Mouse (Mus musculus) telencephalon, adult 2 months (tissue): ENCODE data around the gene Mrpl38.
A peak's percentile ranks its signal among the peaks of the same experiment; 100 is the strongest.

Experiments
- DNase-seq: peaks from one replicate; pipeline ENCODE4 v3.0.0-alpha.2; 2011; ENCODE audit warnings: low read depth, low spot score

Mrpl38 gene

DNA sequence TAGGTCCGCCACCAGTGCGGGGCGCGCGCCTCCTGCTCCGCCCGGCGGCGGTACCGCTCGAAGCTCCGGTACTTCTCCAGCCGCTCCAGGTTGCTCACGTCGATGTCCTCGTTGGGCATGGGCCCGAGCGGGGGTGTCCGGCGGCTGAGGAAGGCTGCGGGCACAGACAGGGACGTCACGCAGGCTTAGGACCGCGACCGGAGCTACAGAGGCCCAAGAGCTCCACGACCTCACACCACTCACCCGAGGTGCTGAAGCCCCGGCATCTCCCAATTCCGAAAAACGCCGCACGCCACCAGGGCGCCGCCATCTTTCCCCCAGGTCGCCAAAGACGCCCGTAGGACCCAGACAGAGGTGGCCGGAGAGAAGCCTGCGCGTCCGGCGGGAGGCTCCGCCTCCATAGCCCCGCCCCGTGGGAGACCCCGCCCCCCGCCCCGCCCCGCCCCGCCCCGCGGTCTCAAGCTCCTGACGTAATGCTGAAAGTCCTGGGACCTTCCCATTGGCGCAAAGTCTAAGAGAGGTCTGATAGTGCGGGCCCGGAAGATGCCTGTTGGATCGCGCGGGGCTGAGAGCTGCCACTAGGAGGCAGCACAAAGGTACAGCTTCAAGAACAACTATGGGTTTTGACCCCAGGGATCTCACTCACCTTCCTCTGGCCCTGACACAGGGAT lies at the start of gene Mrpl38:
Mrpl38 (minus strand) TSS at position 401 of the 671 bp plus-strand sequence.
- peak; percentile 87 for DNase-seq

DNA sequence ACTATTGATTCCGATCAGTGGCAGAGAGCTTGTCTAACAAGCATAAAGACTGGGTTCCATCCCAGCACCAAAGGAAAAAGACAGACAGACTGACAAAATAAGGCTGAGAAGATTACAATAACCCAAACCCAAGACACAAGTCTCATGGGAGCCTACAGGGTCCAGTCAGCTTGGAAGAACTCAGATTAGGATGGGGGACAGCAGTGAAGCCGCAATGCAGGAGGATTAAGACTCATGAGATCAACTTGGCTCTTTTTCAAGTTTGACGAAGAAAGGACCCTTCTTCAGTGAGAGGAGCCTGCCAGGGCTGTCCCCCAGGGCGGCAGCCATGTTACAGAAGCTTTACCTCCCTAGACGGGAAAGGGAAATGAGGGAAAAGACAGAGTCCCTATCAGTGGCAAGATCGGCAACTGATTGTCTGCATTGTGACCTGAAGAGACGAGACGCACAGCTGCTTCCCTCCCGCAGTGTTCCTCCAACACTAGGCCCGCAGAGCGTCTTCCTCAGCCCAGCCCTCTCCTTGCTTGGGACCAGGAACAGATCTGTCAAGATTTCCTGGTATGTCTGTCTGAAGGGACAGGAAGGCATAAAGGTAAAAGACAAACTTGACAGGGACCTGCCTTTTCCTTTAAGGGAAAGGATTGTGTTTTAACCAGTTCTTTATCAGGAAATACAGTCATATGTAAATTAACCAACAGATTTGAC lies 48.7 kb upstream of the Mrpl38 start:
- no peak for DNase-seq

DNA sequence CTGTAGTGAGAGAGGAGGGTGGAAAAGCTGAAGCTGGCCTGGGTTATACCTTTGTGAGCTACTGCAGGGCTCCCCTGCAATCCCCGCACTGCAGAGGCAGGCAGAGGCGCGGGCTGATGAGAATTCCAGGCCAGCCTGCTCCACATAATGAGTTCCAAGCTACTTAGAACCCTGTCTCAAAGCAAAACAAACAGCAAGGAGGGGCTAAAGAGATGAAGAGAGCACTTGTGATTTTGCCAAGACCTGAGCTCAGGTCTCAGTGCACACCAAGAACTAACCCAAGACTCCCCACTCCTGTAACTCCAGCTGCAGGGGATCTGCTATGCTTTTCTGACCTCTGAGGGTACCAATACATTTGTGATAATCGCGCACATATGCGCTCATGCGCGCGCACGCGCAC lies 47.7 kb upstream of the Mrpl38 start:
- no peak for DNase-seq

DNA sequence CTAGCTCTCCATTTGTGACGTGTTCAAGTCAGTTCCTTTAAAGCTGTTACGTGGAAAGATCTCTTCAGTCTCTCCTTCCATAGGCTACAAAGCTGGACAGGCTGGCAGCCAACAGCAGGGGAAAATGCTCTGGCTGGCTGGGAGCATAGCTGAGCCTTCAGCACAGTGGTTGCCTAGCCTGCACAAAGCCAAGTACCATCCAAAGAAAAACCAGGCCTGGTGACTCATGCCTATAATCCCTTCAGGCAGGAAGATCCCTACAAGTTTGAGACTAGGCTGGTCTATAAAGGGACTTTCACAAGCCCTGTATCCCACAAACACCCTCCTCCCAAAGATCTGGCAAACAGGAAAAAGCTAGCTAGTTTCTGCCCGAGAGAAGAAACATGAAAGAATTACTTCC lies 47.2 kb upstream of the Mrpl38 start:
- DNase-seq: peak; percentile 61

DNA sequence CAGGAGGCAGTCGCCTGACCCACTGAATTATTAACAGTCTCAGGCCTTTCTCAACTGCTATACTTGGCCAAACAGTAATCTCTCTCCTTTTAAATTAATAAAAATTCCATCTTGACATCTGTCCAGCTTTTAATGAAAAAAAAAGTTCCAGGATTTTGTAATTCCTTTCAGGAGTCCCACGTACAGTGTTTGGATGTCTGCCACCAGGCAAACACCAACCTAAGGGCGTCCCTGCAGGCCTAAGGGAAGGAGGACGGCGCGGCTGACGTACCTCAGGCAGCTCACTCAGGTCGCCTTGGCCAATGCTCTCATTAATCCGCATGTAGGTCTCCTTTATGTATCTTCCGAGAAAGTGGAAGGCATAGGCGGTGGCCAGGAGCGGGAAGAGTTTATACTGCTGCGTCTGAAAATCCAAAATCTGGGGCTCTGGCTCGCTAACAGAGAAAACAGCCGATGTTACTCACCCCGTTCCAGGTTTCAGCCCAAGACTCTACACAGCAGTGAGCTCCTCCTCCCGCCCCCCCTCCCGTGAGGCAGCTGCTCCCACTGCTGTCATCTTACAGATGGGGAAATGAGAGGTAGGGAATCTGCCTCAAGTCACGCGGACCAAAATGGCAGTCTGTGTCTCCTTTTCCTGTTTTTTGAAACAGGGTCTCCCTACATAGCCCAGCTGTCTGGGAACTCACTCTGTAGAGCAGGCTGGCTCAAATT lies 39.9 kb upstream of the Mrpl38 start:
- no peak for DNase-seq

DNA sequence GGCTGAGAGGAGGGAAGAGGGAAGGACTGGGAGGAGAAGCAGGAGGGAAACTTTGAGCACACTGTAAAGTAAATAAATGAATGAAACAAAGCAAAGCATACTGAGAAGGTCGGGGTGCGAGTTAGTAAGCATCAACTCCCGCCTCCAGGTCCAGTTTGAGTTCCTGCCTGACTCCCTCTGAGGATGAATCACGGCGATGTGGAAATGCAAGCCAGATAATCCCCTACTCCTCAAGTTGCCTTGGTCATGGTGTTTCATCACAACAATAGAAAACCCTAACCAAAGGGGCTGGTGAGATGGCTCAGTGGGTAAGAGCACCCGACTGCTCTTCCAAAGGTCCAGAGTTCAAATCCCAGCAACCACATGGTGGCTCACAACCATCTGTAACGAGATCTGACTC lies 37.3 kb upstream of the Mrpl38 start:
- DNase-seq: no peak

DNA sequence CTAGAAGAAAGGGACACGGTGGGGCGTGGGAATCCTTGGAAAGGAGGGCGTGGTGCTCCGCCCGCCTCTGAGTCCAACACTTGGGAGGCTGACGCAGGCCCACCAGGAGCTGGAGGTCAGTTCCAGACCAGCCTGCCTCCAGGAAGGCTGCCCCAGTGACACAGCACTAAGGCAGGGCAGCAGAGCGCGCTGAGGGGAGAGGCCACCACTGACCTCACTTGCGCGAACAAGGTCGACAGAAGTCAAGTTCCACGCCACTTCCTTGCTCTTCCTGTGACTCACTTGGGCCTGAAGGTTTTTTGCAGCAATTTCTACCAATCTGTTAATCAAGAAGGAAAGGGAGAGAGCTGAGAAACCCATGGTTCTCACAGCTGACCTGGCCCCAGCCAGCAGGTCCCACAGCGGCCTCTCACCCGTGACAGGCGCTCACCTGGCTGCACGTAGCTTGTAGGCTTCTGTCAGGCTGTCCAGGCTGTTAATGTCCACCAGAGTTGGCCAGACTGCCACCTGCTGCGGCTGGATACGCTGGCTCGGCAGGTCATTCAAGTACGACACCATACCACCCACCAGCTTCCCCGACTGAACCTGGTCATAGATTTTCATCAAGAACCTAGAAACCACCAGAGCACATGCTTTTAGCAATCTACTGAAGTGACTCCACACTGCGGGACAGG lies 36.2 kb upstream of the Mrpl38 start:
- no peak for DNase-seq

DNA sequence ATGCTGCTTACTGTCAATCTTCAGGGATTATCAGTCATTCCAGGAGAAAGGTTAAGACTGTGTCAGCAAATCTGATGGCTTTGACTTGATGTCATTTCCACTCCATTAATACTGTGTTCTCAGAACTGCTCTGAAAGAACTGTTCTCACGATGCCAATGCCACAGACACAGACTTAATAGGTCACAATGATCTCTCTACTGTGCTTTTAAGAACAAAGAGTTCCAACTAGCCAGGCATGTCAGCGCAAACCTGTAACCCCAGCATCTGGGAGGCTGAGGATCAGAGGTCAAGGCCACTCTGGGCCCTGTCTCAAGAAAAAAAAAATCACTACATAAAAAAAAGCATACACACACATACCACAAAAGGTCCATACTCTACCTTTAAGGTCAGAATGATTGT lies 33.3 kb upstream of the Mrpl38 start:
- DNase-seq: no peak

DNA sequence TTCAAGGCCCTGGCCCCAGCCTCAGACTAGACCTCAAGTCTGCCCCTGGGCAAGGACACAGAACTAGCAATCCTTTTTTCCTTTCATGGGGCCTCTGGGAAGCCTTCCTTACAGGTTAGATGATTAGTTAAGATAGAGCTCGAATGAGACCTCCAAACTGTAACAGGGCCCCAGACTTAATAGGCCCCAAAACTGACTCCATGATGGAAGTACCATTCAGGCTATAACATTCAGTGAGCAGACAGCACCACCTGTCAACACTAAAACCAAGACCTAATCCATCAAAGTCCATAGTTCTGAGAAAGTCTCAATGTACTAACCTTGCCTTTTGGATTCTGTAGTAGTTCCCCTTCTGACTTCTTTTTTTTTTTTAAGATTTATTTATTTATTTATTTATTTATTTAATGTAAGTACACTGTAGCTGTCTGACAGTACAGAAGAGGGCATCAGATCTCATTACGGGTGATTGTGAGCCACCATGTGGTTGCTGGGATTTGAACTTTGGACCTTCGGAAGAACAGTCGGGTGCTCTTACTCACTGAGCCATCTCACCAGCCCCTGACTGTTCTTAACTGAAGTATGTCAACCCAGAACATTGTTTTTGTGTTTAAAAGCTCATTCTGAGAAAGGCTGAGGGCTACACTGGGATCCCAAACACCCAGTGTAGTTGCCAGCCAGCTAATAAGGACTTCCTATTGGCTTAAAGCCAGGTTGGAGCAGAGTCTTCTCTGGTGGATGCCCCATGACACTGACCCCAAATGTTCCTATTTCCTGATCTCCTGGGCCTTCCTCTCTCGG lies 31.5 kb upstream of the Mrpl38 start:
- no peak for DNase-seq

DNA sequence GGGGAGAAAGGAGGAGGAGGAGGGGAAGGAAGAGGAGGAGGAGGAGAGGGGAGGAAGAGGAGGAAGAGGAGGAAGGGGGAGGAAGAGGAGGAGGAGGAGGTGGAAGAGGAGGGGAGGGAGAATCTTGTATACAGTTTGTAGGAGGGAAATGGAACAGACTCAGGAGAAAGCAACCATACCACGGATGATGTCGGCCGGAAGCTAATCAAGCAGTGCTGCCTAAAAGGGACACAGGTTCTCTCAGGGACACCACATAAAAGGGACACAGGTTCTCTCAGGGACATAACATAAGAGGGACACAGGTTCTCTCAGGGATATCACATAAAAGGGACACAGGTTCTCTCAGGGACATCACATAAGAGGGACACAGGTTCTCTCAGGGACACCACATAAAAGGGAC lies 30.5 kb upstream of the Mrpl38 start:
- DNase-seq: no peak

DNA sequence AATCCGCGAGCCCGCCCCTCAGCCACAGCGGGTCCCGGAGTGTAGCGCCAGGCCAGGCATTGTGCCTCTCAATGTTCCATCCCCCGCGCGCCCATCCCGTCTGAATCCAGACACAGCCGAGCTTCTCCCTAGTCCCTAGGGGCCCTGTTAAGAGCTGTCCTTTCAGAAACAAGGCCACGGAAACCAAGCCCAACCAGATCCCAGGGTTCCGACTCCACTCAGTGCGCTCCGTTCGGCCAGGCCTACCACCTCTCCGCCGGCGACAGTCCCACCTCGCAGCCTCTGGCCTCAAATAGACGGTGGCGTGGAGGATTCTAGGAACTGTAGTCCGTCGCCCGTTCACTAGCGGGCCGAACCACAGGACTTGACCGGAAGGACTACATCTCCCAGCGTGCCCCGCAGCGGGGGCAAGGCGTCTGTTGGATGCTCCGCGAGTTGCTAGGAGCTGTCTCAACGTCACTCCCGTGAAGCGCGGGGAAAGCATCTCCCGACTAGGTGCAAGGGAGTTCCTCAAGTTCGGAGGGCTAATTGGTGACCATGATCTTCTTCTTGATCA lies 29.3 kb upstream of the Mrpl38 start, which contains the start of gene Fbf1:
Fbf1 (minus strand) TSS at position 283 of the 556 bp plus-strand sequence.
- DNase-seq: peak; percentile 97

DNA sequence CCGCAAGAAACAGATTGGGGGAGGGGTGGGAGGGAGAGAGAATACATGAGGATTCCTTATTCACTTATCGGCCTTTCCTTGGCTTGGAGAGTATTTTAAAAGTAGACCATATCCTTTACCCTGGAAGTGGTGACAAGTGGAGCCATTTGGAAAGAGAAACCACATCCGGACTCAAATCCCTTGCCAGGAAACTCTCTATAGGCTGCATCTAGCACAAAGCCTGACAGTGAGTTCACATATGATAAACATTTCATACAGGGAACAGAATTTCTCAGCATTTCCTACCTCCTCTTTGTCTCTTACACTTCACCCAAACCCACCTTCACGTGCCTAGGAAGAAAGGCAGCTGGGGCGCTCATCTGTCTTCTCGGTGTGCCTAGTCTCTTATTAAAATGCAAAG lies 28.6 kb upstream of the Mrpl38 start:
- no peak for DNase-seq

DNA sequence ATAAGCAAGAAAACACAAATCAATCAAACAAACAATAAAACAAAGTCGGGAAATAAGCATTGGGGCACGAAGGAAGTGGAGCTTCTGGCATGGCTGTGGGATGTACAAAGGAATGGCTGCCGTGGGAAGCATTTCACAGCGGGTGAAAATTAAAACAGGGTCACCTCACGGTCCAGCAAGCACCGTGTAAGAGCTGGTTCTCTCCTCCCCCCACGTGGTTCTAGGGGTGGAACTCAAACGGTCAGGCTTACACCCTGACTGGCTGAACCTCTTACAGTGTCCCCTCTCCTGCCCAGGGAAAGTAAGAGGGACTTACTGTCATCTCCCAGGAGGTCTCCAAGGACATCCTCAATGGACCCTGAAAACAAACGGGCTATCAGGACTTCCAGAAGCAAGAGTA lies 24.3 kb upstream of the Mrpl38 start:
- DNase-seq: no peak

DNA sequence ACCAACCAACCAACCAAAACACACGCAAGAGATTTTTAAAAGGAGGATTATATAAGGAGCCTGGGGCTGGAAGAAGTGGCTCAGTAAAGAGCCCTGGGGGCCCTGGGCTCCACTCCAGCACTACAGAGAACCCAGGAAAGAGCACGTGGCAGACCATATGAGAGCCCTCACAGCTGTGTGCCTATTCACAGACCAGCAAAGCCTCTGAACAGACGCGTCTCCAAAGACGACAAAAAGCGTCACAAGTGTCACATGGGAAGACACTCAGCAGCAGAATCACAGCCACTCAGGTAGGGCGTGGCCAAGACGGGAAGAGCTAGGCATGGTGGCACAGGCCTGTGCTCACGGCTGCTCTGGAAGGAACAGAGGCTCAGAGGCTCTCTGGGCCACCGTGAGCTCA lies 23.5 kb upstream of the Mrpl38 start:
- DNase-seq: peak; percentile 80

DNA sequence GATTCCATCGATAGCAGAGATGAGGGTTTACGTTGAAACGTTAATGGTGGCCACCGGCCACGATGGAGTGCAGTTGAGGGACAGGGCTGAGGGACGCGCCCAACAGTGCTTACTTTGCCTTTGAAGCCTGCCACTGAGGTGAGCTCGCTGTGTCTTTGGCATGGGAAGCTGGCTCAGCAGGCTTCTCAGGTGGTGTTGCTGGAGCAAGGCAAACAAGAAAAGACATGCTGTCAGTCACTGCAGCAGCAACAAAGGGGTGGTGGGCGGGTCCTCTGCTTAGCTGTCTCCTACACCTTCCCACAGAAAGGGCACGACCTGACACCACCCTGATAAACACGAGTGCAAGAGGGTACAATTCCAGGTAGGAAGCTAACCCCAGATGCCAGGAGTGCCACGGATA lies 22.6 kb upstream of the Mrpl38 start:
- DNase-seq: no peak

DNA sequence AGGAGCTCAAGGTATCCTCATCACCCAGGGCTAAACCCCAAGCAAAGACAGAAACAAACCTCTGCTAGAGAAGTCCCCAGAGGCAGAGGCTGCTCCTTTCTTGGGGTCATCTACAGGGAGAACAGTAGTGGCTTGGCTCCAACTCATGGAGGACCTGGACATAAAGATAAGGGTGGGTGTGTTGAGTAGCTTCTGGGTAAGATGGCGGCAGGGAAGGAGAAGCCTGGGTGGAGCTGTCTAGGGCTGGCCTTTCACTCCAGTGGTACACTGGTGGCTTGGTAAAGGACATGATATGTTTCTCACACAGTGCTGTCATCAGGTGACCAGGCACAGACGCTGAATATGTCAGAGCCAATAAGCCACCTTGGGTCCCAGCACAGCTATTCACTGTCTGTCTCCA lies 12.3 kb upstream of the Mrpl38 start:
- no peak for DNase-seq

DNA sequence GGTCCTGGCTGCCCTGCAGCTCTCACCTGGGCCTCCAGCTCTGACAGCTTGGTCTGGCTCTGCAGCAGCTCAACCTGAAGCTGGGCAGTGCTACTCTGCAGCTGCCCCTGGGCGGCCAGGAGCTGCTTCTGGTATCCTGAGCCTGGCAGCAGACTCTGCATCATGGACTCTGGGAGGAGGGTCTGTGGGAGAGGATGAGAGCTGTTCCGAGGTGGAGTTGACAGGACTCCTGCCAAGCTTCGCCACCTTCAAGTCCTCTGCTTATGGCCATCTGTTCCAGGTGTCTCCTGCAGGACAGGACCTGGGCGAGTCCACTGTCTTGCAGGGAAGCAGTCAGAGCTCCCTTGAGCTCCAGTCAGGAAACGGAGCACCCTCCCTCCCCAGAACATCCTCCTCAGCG lies 10.7 kb upstream of the Mrpl38 start:
- no peak for DNase-seq

DNA sequence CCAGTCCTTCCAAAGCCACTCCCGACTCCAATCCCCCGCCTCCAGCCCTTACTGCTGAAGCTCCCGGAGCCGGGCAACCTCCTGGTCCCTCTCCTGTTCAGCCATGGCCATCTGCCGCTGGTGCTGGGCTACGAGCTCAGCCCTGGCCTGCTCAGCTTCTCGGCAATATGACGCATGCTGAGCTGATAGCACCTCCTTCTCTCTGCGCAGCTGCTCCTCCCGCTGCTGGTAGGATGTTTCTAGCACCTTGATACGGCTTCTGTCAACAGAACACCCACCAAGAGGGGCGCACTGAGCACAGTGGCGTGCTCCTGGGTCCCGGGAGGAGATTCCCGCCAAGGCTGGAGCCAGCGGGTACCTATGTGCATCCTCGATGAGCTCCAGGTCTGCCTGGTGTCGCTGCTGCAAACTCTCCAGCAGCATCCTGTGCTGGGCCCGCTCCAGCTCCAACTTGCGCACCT lies 10.1 kb upstream of the Mrpl38 start:
- DNase-seq: peak; percentile 61

DNA sequence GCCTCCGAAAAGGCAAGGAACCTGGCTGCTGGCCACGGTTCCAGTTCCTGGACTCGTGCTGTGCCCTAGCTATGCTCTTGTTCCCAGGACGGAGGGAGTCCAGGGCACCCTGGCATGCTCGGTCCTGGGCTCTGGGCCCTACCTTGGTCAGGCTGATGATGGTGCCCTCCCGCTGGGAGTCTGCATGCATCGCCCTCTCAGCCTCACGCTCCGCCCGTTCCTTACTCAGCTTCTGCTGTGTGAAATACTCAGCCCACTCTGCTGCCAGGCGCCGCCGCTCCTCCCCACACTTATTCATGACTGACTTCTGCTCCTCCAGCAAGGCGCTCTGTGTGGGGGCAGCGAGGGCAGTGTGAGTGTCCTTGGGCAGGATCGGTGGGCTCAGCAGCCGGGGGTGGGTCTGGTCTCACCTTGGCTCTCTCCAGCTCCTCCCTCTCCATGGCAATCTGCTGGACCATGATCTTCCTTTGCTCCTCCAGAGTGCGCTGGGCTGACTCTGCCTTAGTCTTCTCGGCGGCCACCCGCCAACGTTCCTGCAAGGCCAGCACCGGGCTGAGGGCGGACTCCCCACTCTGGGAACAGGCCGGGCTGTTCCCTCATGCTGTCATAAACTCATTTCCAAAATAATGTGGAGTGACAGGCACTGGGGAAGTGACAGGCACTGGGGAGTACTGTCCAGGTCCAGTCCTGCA lies 7.8 kb upstream of the Mrpl38 start:
- peak; percentile 73 for DNase-seq
